Mouse (Mus musculus): ENCODE results near the gene Phka1. TPM values are rescaled to one million over a fixed set of nuclear protein-coding genes. Genes with fewer than 3 reads are reported as not detected.
A peak's percentile ranks its signal among the peaks of the same experiment; 100 is the strongest.
"Not testable (repeated sequence)": the region's sequence is repeated elsewhere in the genome, so short reads cannot be mapped to it uniquely, and the experiment has no call there.

Gene Phka1
- polyA plus RNA-seq (2012; rRNA removed) (14.2 and 17.0 TPM in 2 replicates), polyA plus RNA-seq (2014; fragmentation: Nextera tagmentation; extraction: Ambion mirVana) (9.7 and 11.5 TPM in 2 replicates)

GRCm38 (mm10) chrX:102643823-102644572 lies at the start of gene Phka1:
Gene Phka1 (minus strand): TSS chrX:102644246.
- 0 out of 2 replicates have a peak within 1 kb of the TSS, but pooled peaks have one; percentile 26 for H3K27ac ChIP-seq (replicated peaks; ENCODE audit: low read depth, low read length)
- no peak for TF ChIP-seq POLR2A (IDR thresholded peaks at IDR 0.05; ENCODE audit: borderline replicate concordance, extremely low read depth, insufficient read depth, insufficient read length)
- 25% methylated on average over 53 of the region's 60 CpGs for WGBS

DNA sequence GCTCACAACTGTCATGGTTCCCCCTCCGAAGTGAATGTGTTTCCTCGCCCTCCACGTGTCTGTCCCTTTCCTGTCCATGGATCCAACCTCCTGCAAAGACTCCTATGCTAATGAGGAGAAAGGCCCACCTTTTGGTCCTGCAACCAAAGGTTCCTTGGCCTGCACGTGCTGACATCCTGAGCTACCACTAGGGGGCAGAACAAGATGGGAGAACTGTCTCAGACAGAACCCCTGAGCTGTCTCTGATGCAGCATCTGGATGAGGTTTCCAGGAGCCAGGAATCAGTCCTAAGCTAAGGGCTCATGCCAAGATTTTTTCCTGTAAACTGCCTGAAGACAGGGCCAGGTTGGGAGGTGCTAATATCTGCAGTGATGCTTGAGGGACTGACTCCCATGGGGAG lies 45.2 kb upstream of the Phka1 start:
- H3K36me3 ChIP-seq (ENCODE audit: control insufficient read depth, insufficient read depth, low read length); H3K27ac ChIP-seq (replicated peaks; ENCODE audit: low read depth, low read length); H3K9me3 ChIP-seq (ENCODE audit: control insufficient read depth, low read length); DNase-seq (ENCODE audit: low spot score); H3K4me3 ChIP-seq (replicated peaks; ENCODE audit: low read length); H3K27me3 ChIP-seq (ENCODE audit: control insufficient read depth, insufficient read depth, low read length); H3K9ac ChIP-seq (ENCODE audit: low read depth, low read length, severe bottlenecking); H3K4me2 ChIP-seq (replicated peaks; ENCODE audit: low read depth, low read length, severe bottlenecking); H3K4me1 ChIP-seq (ENCODE audit: control insufficient read depth, insufficient read depth, low read length): not testable (repeated sequence)
- 0 out of 2 replicates have a peak, but pooled peaks have one; percentile 57 for ATAC-seq (ENCODE audit: low FRiP score, low read depth)
- WGBS, result 15% methylated on average over 4 of the region's 4 CpGs

More at GRCm38 (mm10) chrX:102643823-102644572, at the start of gene Phka1:
- Histone ChIP-seq H3K9me3 (ENCODE audit: control insufficient read depth, low read length) (no peaks in the 10 kb centered on the region), H3K4me2 (replicated peaks; ENCODE audit: low read depth, low read length, severe bottlenecking) (peak within 1 kb of the TSS; percentile 51), H3K4me1 (ENCODE audit: control insufficient read depth, insufficient read depth, low read length) (no peaks in the 10 kb centered on the region), H3K4me3 (replicated peaks; ENCODE audit: low read length) (peak within 1 kb of the TSS; percentile 53), H3K27me3 (ENCODE audit: control insufficient read depth, insufficient read depth, low read length) (no peaks in the 10 kb centered on the region), H3K36me3 (ENCODE audit: control insufficient read depth, insufficient read depth, low read length) (no peaks in the 10 kb centered on the region), H3K9ac (ENCODE audit: low read depth, low read length, severe bottlenecking) (peak within 1 kb of the TSS; percentile 70)
- DNase-seq (ENCODE audit: low spot score), result peak; percentile 47
- ATAC-seq (ENCODE audit: low FRiP score, low read depth), result peak; percentile 86

DNA sequence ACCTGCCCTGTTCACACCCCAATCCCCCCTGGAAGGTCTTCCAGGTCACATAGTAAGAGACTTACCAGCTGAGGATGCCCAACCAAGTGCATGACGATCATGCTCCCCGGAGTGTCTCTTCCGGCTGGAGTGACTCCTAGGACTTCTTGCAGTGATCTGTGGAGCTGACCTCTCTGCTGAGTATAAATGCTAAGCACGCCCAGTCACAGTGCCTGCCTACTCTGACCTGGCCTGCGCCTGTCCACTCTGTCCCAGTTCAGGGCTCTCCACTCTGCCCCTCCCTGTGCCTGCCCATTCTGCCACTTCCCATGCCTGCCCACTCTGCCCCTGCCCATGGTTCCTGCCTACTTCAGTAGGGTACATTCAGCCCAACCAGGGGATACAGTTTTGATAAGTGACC lies 42.8 kb upstream of the Phka1 start, which contains the start of gene Gm3880:
TSS of gene Gm3880 (minus strand) at position 101 of the 400 bp plus-strand sequence.
- not testable (repeated sequence) for H3K27ac ChIP-seq (replicated peaks; ENCODE audit: low read depth, low read length); H3K36me3 ChIP-seq (ENCODE audit: control insufficient read depth, insufficient read depth, low read length); H3K4me3 ChIP-seq (replicated peaks; ENCODE audit: low read length); H3K4me1 ChIP-seq (ENCODE audit: control insufficient read depth, insufficient read depth, low read length); H3K27me3 ChIP-seq (ENCODE audit: control insufficient read depth, insufficient read depth, low read length); DNase-seq (ENCODE audit: low spot score); H3K9ac ChIP-seq (ENCODE audit: low read depth, low read length, severe bottlenecking); H3K9me3 ChIP-seq (ENCODE audit: control insufficient read depth, low read length); ATAC-seq (ENCODE audit: low FRiP score, low read depth); H3K4me2 ChIP-seq (replicated peaks; ENCODE audit: low read depth, low read length, severe bottlenecking)
- WGBS, result 94% methylated on average over 4 of the region's 5 CpGs

- H3K9ac ChIP-seq (ENCODE audit: low read depth, low read length, severe bottlenecking); H3K4me1 ChIP-seq (ENCODE audit: control insufficient read depth, insufficient read depth, low read length); H3K36me3 ChIP-seq (ENCODE audit: control insufficient read depth, insufficient read depth, low read length); DNase-seq (ENCODE audit: low spot score); H3K27me3 ChIP-seq (ENCODE audit: control insufficient read depth, insufficient read depth, low read length); H3K4me3 ChIP-seq (replicated peaks; ENCODE audit: low read length); H3K9me3 ChIP-seq (ENCODE audit: control insufficient read depth, low read length); H3K4me2 ChIP-seq (replicated peaks; ENCODE audit: low read depth, low read length, severe bottlenecking); ATAC-seq (ENCODE audit: low FRiP score, low read depth); H3K27ac ChIP-seq (replicated peaks; ENCODE audit: low read depth, low read length): not testable (repeated sequence)
- 60% methylated on average over 3 of the region's 3 CpGs for WGBS
Measured at GRCm38 (mm10) chrX:102684706-102685105, 40.7 kb upstream of the Phka1 start.

- Histone ChIP-seq H3K4me2 (replicated peaks; ENCODE audit: low read depth, low read length, severe bottlenecking) (no peak overlapping the region), H3K9ac (ENCODE audit: low read depth, low read length, severe bottlenecking) (no peak overlapping the region)
Measured at GRCm38 (mm10) chrX:102666641-102667040, 22.6 kb upstream of the Phka1 start.

More at GRCm38 (mm10) chrX:102666641-102667040, 22.6 kb upstream of the Phka1 start:
- no peak for TF ChIP-seq POLR2A (IDR thresholded peaks at IDR 0.05; ENCODE audit: borderline replicate concordance, extremely low read depth, insufficient read depth, insufficient read length)
- H3K27ac ChIP-seq (replicated peaks; ENCODE audit: low read depth, low read length), result no peak overlapping the region
- no peaks in the 10 kb centered on the region for H3K27me3 ChIP-seq (ENCODE audit: control insufficient read depth, insufficient read depth, low read length)
- H3K9me3 ChIP-seq (ENCODE audit: control insufficient read depth, low read length), result no peaks in the 10 kb centered on the region
- no peak for DNase-seq (ENCODE audit: low spot score)
- H3K36me3 ChIP-seq (ENCODE audit: control insufficient read depth, insufficient read depth, low read length), result no peaks in the 10 kb centered on the region
- no peaks in the 10 kb centered on the region for H3K4me1 ChIP-seq (ENCODE audit: control insufficient read depth, insufficient read depth, low read length)
- 83% methylated on average over 2 of the region's 2 CpGs for WGBS
- no peak for ATAC-seq (ENCODE audit: low FRiP score, low read depth)
- H3K4me3 ChIP-seq (replicated peaks; ENCODE audit: low read length), result no peak overlapping the region
